Mouse (Mus musculus): ENCODE data around the gene Adgrf3.

DNA sequence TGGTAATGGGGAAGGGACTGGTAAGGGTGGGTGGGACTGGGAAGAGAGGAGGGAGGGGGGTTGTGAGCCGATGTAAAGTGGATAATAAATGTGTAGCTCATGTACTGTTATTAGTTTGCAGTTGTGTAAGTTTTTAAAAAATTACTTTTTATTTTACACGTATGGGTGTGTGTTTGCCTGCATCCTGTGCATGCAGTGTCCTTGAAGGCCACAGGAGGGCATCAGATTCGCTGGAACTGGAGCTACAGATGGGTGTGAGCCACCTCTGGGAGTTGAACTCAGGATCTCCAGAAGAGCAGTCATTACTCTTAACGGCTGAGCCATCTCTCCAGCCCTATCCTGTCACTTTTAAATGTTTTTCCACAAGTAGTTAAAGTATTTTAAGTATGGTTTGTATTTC is 25.4 kb upstream of the Adgrf3 start:
- no peak for TF ChIP-seq MYOD1 (IDR thresholded peaks at IDR 0.05; ENCODE audit: control insufficient read depth in 1 of 3, insufficient read length in 2 of 3, low read depth in 2 of 3)
- TF ChIP-seq POLR2A (IDR thresholded peaks at IDR 0.05; ENCODE audit: insufficient read length, low read depth), result no peak
- no peak for TF ChIP-seq TCF12 (IDR thresholded peaks at IDR 0.05; ENCODE audit: insufficient read depth, poor library complexity, severe bottlenecking)
- no peak for TF ChIP-seq MYOG (IDR thresholded peaks at IDR 0.05; ENCODE audit: control insufficient read depth in 1 of 3, insufficient read depth in 1 of 3, insufficient read length in 2 of 3, low read depth in 2 of 3)
- TF ChIP-seq USF1 (IDR thresholded peaks at IDR 0.05; ENCODE audit: low read depth), result no peak
- TF ChIP-seq MAX (IDR thresholded peaks at IDR 0.05; ENCODE audit: low read depth), result no peak
- TF ChIP-seq TCF3 (IDR thresholded peaks at IDR 0.05; ENCODE audit: insufficient read length, low read depth), result no peak
- TF ChIP-seq SRF (IDR thresholded peaks at IDR 0.05; ENCODE audit: control insufficient read depth, insufficient read length, low read depth), result no peak
- TF ChIP-seq CEBPB (IDR thresholded peaks at IDR 0.05; ENCODE audit: insufficient read depth, poor library complexity, severe bottlenecking), result no peak

Measured in myocyte (in vitro differentiated cells).